In genomic region chr11:90675479-90676110, GRCm38 (mm10) we compare ENCODE assay signal across 16 mouse cellular contexts. TPM values are rescaled to one million over a fixed set of nuclear protein-coding genes. Genes with fewer than 3 reads are reported as not detected.
DNase-seq lines count a peak whose midpoint lies in the region; ATAC-seq lines count a peak whose summit lies in the region.
"Had no signal": no experiment of that assay in that cellular context is flagged by ENCODE, and none has a peak within 500 bp of the region (broad histone marks: within the 10 kb centered on the region; RNA-seq: fewer than 3 reads in every experiment).

No protein-coding gene starts in this region.

- H3K27me3 ChIP-seq in stomach, embryonic 15.5 days (replicated peaks): no peaks in the 10 kb centered on the region
- H3K27me3 ChIP-seq in forebrain, embryonic 13.5 days: no peaks in the 10 kb centered on the region
- H3K27me3 ChIP-seq: hindbrain, embryonic 13.5 days had no signal

- no peak overlapping the region for H3K9ac ChIP-seq in stomach, embryonic 15.5 days
- H3K9ac ChIP-seq in forebrain, embryonic 13.5 days: no peak overlapping the region
- H3K9ac ChIP-seq: hindbrain, embryonic 13.5 days had no signal

- H3K4me1 ChIP-seq in stomach, embryonic 15.5 days: no peaks in the 10 kb centered on the region
- H3K4me1 ChIP-seq in forebrain, embryonic 13.5 days: no peaks in the 10 kb centered on the region
- H3K4me1 ChIP-seq: embryonic facial prominence, embryonic 10.5 days; hindbrain, embryonic 13.5 days had no signal

- ATAC-seq in CD4-positive, CD25-positive, alpha-beta regulatory T cell, adult 4 months: no peak
- ATAC-seq in stomach, embryonic 15.5 days (ENCODE audit: insufficient read depth, low FRiP score, low read depth): peak; percentile 91
- no peak for ATAC-seq in forebrain, embryonic 13.5 days
- ATAC-seq: forebrain, embryonic 14.5 days; lung, postnatal 0 days had no signal

- H3K27ac ChIP-seq in stomach, embryonic 15.5 days: no peak overlapping the region
- H3K27ac ChIP-seq in forebrain, embryonic 13.5 days: no peak overlapping the region
- H3K27ac ChIP-seq: embryonic facial prominence, embryonic 10.5 days; hindbrain, embryonic 13.5 days had no signal

- no peak overlapping the region for H3K4me2 ChIP-seq in stomach, embryonic 15.5 days
- H3K4me2 ChIP-seq in forebrain, embryonic 13.5 days: no peak overlapping the region
- H3K4me2 ChIP-seq: hindbrain, embryonic 13.5 days had no signal

- WGBS in stomach, embryonic 15.5 days: 67% methylated on average over 5 of the region's 5 CpGs
- WGBS in forebrain, embryonic 13.5 days: 87% methylated on average over 5 of the region's 5 CpGs

- peaks cover 11% of the 10 kb centered on the region; the same call in 1 of the 2 replicates for H3K36me3 ChIP-seq in stomach, embryonic 15.5 days
- no peaks in the 10 kb centered on the region for H3K36me3 ChIP-seq in forebrain, embryonic 13.5 days (ENCODE audit: poor library complexity, severe bottlenecking)
- H3K36me3 ChIP-seq: hindbrain, embryonic 13.5 days had no signal

- H3K9me3 ChIP-seq in stomach, embryonic 15.5 days: no peaks in the 10 kb centered on the region
- no peaks in the 10 kb centered on the region for H3K9me3 ChIP-seq in forebrain, embryonic 13.5 days (replicated peaks)
- H3K9me3 ChIP-seq: embryonic facial prominence, embryonic 10.5 days; hindbrain, embryonic 13.5 days had no signal

- DNase-seq in CD4-positive, CD25-positive, alpha-beta regulatory T cell, adult 2 months (ENCODE audit: low read depth, low spot score): peak; percentile 32
- DNase-seq in spleen, adult 12 weeks (ENCODE audit: low spot score): peak; percentile 33
- no peak for DNase-seq in spleen, postnatal 14 days (ENCODE audit: low spot score in 2 of 2)
- peak; percentile 77 for DNase-seq in liver
- DNase-seq in right cerebral cortex, adult 2 months (ENCODE audit: low spot score in 2 of 2): no peak
- DNase-seq: adrenal gland, adult 8-10 months; cerebellum, adult 11-12 months; kidney, postnatal 14 days had no signal

- H3K4me3 ChIP-seq in stomach, embryonic 15.5 days (replicated peaks): no peak overlapping the region
- H3K4me3 ChIP-seq in forebrain, embryonic 13.5 days: no peak overlapping the region
- H3K4me3 ChIP-seq: embryonic facial prominence, embryonic 10.5 days; hindbrain, embryonic 13.5 days; myocyte had no signal

RNA-seq across cellular contexts. Expression of gene Tom1l1, which starts 12.6 kb away (rescaled TPM):
- polyA plus RNA-seq in CD4-positive, CD25-positive, alpha-beta regulatory T cell, adult 4 months (2017; shearing (Covaris generic)): 1 to 10 TPM; 1.7 to 2.1 TPM
- polyA plus RNA-seq in stomach, embryonic 15.5 days (2015; fragmentation: Nextera tagmentation; extraction: Ambion mirVana): 42.7 and 50.5 TPM in 2 replicates
- polyA plus RNA-seq in forebrain, embryonic 13.5 days (2015; fragmentation: Nextera tagmentation; extraction: Ambion mirVana): 12.7 and 13.0 TPM in 2 replicates

RNA-seq across cellular contexts. Expression of gene Cox11, which starts 37.6 kb away (rescaled TPM):
- 10 to 100 TPM; 23.5 to 30.2 TPM for polyA plus RNA-seq in CD4-positive, CD25-positive, alpha-beta regulatory T cell, adult 4 months (2017; shearing (Covaris generic))
- polyA plus RNA-seq in stomach, embryonic 15.5 days (2015; fragmentation: Nextera tagmentation; extraction: Ambion mirVana): 37.0 and 38.3 TPM in 2 replicates
- polyA plus RNA-seq in forebrain, embryonic 13.5 days (2015; fragmentation: Nextera tagmentation; extraction: Ambion mirVana): 31.5 and 32.9 TPM in 2 replicates

RNA-seq across cellular contexts. Expression of gene Stxbp4, which starts 37.7 kb away (rescaled TPM):
- polyA plus RNA-seq in CD4-positive, CD25-positive, alpha-beta regulatory T cell, adult 4 months (2017; shearing (Covaris generic)): 1 to 10 TPM; 4.5 to 5.3 TPM
- 15.4 and 20.4 TPM in 2 replicates for polyA plus RNA-seq in stomach, embryonic 15.5 days (2015; fragmentation: Nextera tagmentation; extraction: Ambion mirVana)
- polyA plus RNA-seq in forebrain, embryonic 13.5 days (2015; fragmentation: Nextera tagmentation; extraction: Ambion mirVana): 29.4 and 30.1 TPM in 2 replicates

Comparison
In these comparisons a context has a peak if more than half of its experiments do, and no peak if none do; other contexts are left out.
1. DNase-seq: peak in CD4-positive, CD25-positive, alpha-beta regulatory T cell, adult 2 months (single experiment), spleen, adult 12 weeks (single experiment) and liver (single experiment); none in spleen, postnatal 14 days (0 of 2) and right cerebral cortex, adult 2 months (0 of 2).